Mouse (Mus musculus): ENCODE measurements around the gene Fkbp5.

Fkbp5 gene

GRCm38 (mm10) chr17:28523355-28524008 lies 6.2 kb upstream of the Fkbp5 start:
- no peak for DNase-seq (ENCODE audit: low spot score in 2 of 2)

- peak; percentile 82 to 95 for DNase-seq (ENCODE audit: low spot score in 2 of 2)
These were observed 5.5 kb upstream of the Fkbp5 start for GRCm38 (mm10) chr17:28522623-28523354.

- no peak for DNase-seq (ENCODE audit: low spot score in 2 of 2)
These were observed 4.6 kb upstream of the Fkbp5 start for GRCm38 (mm10) chr17:28521920-28522319.

- DNase-seq (ENCODE audit: low spot score in 2 of 2): no peak
These were observed 3.9 kb upstream of the Fkbp5 start for GRCm38 (mm10) chr17:28521071-28521726.

GRCm38 (mm10) chr17:28520561-28520960 lies 3.2 kb upstream of the Fkbp5 start:
- DNase-seq (ENCODE audit: low spot score in 2 of 2): no peak

GRCm38 (mm10) chr17:28519827-28520226 lies 2.5 kb upstream of the Fkbp5 start:
- DNase-seq (ENCODE audit: low spot score in 2 of 2): no peak

GRCm38 (mm10) chr17:28518615-28519071 lies 1.3 kb upstream of the Fkbp5 start:
- DNase-seq (ENCODE audit: low spot score in 2 of 2): no peak

- peak in 1 of 2 experiments; percentile 88 for DNase-seq (ENCODE audit: low spot score in 2 of 2)
These were observed 758 bp upstream of the Fkbp5 start for GRCm38 (mm10) chr17:28517956-28518614.

GRCm38 (mm10) chr17:28516881-28517280 lies 446 bp downstream of the Fkbp5 start:
- no peak for DNase-seq (ENCODE audit: low spot score in 2 of 2)

GRCm38 (mm10) chr17:28515431-28516341 lies 1.6 kb downstream of the Fkbp5 start:
- no peak for DNase-seq (ENCODE audit: low spot score in 2 of 2)

- no peak for DNase-seq (ENCODE audit: low spot score in 2 of 2)
These were observed 2.8 kb downstream of the Fkbp5 start for GRCm38 (mm10) chr17:28514555-28514954.

GRCm38 (mm10) chr17:28513844-28514243 lies 3.5 kb downstream of the Fkbp5 start:
- DNase-seq (ENCODE audit: low spot score in 2 of 2): no peak

GRCm38 (mm10) chr17:28513337-28513736 lies 4.0 kb downstream of the Fkbp5 start:
- DNase-seq (ENCODE audit: low spot score in 2 of 2): no peak

GRCm38 (mm10) chr17:28512696-28513095 lies 4.6 kb downstream of the Fkbp5 start:
- DNase-seq (ENCODE audit: low spot score in 2 of 2): no peak

- DNase-seq (ENCODE audit: low spot score in 2 of 2): no peak
These were observed 5.4 kb downstream of the Fkbp5 start for GRCm38 (mm10) chr17:28511616-28512541.

GRCm38 (mm10) chr17:28510445-28511342 lies 6.6 kb downstream of the Fkbp5 start:
- DNase-seq (ENCODE audit: low spot score in 2 of 2): no peak

- DNase-seq (ENCODE audit: low spot score in 2 of 2): no peak
These were observed 9.8 kb downstream of the Fkbp5 start for GRCm38 (mm10) chr17:28507496-28507895.

GRCm38 (mm10) chr17:28506895-28507294 lies 10.4 kb downstream of the Fkbp5 start:
- no peak for DNase-seq (ENCODE audit: low spot score in 2 of 2)

- no peak for DNase-seq (ENCODE audit: low spot score in 2 of 2)
These were observed 11.7 kb downstream of the Fkbp5 start for GRCm38 (mm10) chr17:28505591-28505990.
